Mouse (Mus musculus): ENCODE results near the gene Slc39a8. TPM values are rescaled to one million over a fixed set of nuclear protein-coding genes. Genes with fewer than 3 reads are reported as not detected.

The Slc39a8 gene
- polyA plus RNA-seq, 1 experiment from 2014 or later: 10.0 TPM

DNA sequence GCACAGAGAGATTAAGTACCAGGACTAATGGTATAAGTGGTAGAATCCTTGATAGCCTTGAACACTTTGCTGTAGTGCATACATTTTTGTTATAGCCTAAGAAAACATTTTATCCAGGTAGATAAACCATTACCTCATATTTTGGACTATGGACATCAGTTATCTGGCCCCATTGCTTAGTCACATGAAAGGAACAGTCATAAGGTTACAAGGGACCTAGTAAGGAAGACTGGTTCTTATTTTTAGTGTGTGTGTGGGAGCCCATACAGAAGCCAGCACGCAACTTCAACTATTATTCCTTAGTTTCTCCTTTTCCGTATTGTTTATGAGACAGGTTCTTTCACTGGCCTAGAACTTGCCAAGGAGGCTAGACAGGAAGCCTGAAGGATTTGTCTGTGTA lies 7.4 kb downstream of the Slc39a8 start:
- H3K9me3 ChIP-seq (replicated peaks): no peaks in the 10 kb centered on the region
- H3K4me3 ChIP-seq: no peak overlapping the region
- peaks cover under 1% of the 10 kb centered on the region; the same call in 1 of the 2 replicates for H3K27me3 ChIP-seq (ENCODE audit: low read depth, poor library complexity, severe bottlenecking)
- H3K27ac ChIP-seq: no peak overlapping the region
- DNase-seq (ENCODE audit: low spot score): no peak
- no peaks in the 10 kb centered on the region for H3K4me1 ChIP-seq
- no peaks in the 10 kb centered on the region for H3K36me3 ChIP-seq
- WGBS: 99% methylated on average over 2 of the region's 2 CpGs

DNA sequence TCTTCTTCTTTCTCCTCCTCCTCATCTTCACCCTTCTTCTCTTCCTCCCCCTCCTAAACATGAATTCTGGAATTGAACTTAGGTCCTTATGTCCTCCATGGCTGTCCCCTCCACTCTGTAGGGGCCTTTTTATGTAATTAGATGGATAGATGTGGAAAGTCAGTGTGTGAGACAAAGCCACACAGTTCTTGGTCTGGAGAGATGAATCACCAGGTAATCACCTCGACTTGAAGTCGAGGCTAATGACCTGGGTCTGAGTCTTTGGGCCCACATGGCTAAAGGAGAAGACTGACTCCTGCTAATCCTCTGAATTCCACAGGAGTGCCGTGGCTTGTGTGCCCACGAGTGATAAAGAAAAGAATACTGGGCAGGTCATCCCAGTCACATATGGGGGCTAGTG lies 7.8 kb downstream of the Slc39a8 start:
- no peaks in the 10 kb centered on the region for H3K36me3 ChIP-seq
- no peaks in the 10 kb centered on the region for H3K9me3 ChIP-seq (replicated peaks)
- H3K27ac ChIP-seq: no peak overlapping the region
- H3K4me3 ChIP-seq: no peak overlapping the region
- no peaks in the 10 kb centered on the region for H3K4me1 ChIP-seq
- 77% methylated on average over 4 of the region's 4 CpGs for WGBS
- no peak for DNase-seq (ENCODE audit: low spot score)
- H3K27me3 ChIP-seq (ENCODE audit: low read depth, poor library complexity, severe bottlenecking): no peaks in the 10 kb centered on the region

DNA sequence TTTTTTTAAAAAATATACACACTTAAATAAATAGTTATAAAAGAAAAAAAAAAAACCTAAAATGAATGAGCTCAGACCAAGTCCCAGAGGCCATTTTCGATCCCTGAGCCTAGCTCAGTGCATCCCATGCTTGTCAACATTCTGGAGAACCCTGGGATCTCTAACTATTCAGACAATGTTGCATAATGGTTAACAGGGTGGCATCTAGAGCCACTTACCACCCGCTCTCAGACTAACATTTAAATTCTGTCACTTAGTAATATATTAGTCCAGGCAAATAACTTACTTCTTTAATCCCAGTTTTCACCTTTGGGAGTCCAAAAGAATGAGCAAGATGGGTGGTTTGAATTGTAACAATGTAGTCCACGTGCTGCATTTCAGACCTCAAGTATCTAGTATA lies 9.9 kb downstream of the Slc39a8 start:
- no peak overlapping the region for H3K27ac ChIP-seq
- no peaks in the 10 kb centered on the region; the same call in 1 of the 2 replicates for H3K4me1 ChIP-seq

DNA sequence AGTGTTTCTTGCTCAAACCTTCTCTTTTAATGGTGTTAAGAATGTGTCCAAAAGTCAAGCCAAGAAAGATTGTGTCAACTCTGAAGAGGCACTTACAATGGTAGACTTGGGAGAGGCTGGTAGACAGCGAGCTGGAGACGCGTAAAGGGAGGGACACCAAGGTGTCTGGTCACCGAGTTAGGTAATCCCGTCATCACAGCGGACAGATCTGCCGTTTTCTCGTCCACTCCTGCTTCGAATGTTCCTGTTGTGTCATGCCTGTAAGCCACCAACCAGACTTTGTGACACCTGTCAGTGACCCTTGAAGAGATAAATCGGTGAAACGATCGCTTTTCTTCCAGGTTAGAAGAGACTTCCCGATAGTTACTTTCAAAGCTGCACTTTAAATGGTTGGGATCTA lies 14.5 kb downstream of the Slc39a8 start:
- Histone ChIP-seq H3K36me3 (no peaks in the 10 kb centered on the region), H3K27me3 (ENCODE audit: low read depth, poor library complexity, severe bottlenecking) (no peaks in the 10 kb centered on the region), H3K4me3 (no peak overlapping the region), H3K4me1 (peaks cover 6% of the 10 kb centered on the region; the same call in 1 of the 2 replicates), H3K27ac (no peak overlapping the region), H3K9me3 (replicated peaks) (no peaks in the 10 kb centered on the region)
- 94% methylated on average over 13 of the region's 13 CpGs for WGBS
- DNase-seq (ENCODE audit: low spot score): no peak

More for the DNA sequence above, 9.9 kb downstream of the Slc39a8 start:
- Histone ChIP-seq H3K9me3 (replicated peaks) (no peaks in the 10 kb centered on the region), H3K36me3 (no peaks in the 10 kb centered on the region), H3K27me3 (ENCODE audit: low read depth, poor library complexity, severe bottlenecking) (no peaks in the 10 kb centered on the region), H3K4me3 (no peak overlapping the region)
- no peak for DNase-seq (ENCODE audit: low spot score)
- WGBS: 94% methylated on average over 3 of the region's 3 CpGs

DNA sequence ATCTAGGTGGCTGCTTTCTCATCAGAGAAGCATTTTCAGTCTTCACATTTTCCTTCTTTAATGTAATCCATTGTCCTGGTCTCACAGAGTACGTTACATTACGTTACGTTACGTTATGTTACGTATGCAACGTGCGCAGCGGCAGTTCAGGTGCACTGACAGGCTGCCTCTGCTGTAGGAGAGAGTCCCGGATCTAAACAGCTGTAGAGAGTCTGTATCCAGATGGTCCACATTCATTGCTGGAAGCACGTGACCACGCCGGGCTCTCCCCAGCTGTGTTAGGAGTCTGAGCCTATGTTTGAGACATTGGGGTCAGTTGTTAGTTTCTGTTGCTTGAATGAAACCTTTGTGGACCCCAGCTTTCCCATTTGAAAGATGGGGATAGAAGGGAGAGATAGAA lies 15.1 kb downstream of the Slc39a8 start:
- Histone ChIP-seq H3K27ac (no peak overlapping the region), H3K36me3 (no peaks in the 10 kb centered on the region), H3K4me1 (peaks cover 6% of the 10 kb centered on the region; the same call in 1 of the 2 replicates), H3K4me3 (no peak overlapping the region), H3K9me3 (replicated peaks) (no peaks in the 10 kb centered on the region), H3K27me3 (ENCODE audit: low read depth, poor library complexity, severe bottlenecking) (no peaks in the 10 kb centered on the region)
- DNase-seq (ENCODE audit: low spot score): no peak
- WGBS: 85% methylated on average over 12 of the region's 12 CpGs

DNA sequence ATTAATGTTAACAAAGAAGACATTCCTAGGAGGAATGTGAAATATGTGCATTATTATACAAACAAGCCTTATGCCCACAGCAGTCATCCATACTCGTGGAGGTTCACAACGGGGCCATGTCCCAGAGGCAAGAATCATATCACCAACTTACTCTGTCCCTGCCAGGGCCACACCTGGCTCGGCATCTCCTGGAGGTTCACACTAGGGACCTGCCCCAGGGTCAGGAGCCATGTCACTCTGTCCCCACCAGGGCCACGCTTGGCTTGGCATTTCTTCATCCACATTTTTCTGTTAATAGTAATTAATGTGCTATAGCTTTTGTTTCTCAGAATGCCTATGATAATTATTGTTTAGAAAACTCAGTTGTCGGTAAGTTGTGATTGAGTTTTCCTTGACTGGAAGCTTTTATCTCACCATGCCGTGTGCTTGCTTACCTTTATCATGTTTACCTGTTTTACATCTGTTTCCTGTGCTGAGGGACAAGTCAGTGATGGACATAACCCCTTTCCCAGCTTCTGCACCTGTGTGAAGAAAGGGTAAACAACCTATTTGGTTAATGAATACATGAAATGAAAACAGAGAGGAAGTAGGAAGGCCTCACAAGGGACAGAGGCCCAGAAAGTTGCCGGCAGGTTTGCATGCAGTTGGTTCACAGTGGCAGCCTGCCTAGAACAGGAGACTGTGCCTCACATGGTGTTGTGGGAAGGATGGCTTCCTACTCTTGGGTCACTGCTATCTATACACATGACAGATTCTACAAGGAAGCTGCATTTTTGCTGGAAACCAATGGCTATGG lies 16.8 kb downstream of the Slc39a8 start:
- no peak for DNase-seq (ENCODE audit: low spot score)
- WGBS: 84% methylated on average over 7 of the region's 7 CpGs
- H3K27me3 ChIP-seq (ENCODE audit: low read depth, poor library complexity, severe bottlenecking): no peaks in the 10 kb centered on the region
- H3K4me3 ChIP-seq: no peak overlapping the region
- no peaks in the 10 kb centered on the region for H3K36me3 ChIP-seq
- peaks cover 6% of the 10 kb centered on the region; the same call in 1 of the 2 replicates for H3K4me1 ChIP-seq
- no peak overlapping the region for H3K27ac ChIP-seq
- H3K9me3 ChIP-seq (replicated peaks): no peaks in the 10 kb centered on the region

DNA sequence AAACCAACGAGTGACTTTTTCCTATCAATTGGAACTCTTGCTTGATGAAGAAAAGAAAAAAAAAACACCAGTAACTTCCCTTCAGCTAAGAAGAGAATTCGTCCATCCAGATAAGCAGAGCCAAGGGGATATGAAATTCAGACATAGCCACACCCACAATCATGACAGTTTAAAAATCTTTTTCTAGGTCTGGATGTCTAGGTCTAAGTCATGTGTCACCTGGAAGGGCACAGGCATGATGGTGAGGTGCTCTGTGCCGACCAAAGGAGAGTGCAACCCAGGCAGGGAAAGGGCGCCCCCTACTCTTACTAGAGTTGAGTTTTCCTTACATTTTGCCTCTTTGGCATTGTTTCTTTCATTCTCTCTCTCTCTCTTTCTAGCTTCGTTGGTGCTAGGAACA lies 18.1 kb downstream of the Slc39a8 start:
- Histone ChIP-seq H3K4me3 (no peak overlapping the region), H3K27ac (no peak overlapping the region), H3K9me3 (replicated peaks) (no peaks in the 10 kb centered on the region), H3K4me1 (peaks cover 6% of the 10 kb centered on the region; the same call in 1 of the 2 replicates), H3K36me3 (no peaks in the 10 kb centered on the region), H3K27me3 (ENCODE audit: low read depth, poor library complexity, severe bottlenecking) (no peaks in the 10 kb centered on the region)
- DNase-seq (ENCODE audit: low spot score): no peak
- WGBS: 75% methylated on average over 5 of the region's 5 CpGs

DNA sequence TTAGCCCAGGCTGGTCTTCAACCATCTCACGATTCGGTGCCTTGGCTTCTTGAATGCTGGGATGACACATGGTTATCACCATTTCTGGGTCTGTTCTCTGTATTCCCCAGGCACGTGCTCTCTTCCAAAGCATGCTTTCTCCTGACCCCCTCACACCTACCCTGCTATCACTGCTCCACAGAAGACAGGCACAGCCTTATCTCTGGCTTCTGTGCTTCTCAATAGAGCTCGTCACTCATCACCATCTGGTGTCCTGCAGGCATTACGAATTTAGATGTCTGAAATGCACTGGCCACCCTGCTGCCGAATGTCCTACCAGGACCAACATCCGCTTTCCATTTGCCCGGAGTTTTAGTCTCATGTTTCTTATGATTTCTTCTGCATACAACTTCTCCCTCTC lies 18.6 kb downstream of the Slc39a8 start:
- Histone ChIP-seq H3K27ac (no peak overlapping the region), H3K9me3 (replicated peaks) (no peaks in the 10 kb centered on the region), H3K36me3 (no peaks in the 10 kb centered on the region), H3K4me3 (no peak overlapping the region), H3K4me1 (peaks cover 6% of the 10 kb centered on the region; the same call in 1 of the 2 replicates), H3K27me3 (ENCODE audit: low read depth, poor library complexity, severe bottlenecking) (no peaks in the 10 kb centered on the region)
- WGBS: 79% methylated on average over 8 of the region's 8 CpGs
- DNase-seq (ENCODE audit: low spot score): no peak

DNA sequence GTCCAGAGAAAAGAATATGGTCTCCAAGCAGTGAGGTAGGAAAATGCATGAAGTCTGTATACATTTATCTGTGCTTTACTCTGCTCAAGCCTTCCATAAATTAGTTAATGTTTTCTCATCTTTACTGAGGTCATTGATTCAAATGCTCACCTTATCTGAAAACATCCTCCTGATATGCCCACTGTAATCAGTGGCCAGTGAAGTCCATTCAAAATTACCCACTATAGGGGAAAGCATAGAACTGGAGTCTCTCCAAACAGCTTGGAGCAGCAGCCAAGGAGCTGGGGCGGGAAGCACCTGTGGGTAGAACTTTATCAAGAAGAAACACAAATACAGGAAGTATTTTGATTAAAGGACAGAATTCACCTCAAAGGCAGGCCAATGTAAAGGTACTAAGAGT lies 19.8 kb downstream of the Slc39a8 start:
- Histone ChIP-seq H3K9me3 (replicated peaks) (no peaks in the 10 kb centered on the region), H3K4me3 (no peak overlapping the region), H3K27ac (no peak overlapping the region), H3K27me3 (ENCODE audit: low read depth, poor library complexity, severe bottlenecking) (no peaks in the 10 kb centered on the region), H3K36me3 (no peaks in the 10 kb centered on the region), H3K4me1 (peaks cover 6% of the 10 kb centered on the region; the same call in 1 of the 2 replicates)
- DNase-seq (ENCODE audit: low spot score): no peak
- 91% methylated on average over 1 of the region's 1 CpGs for WGBS

DNA sequence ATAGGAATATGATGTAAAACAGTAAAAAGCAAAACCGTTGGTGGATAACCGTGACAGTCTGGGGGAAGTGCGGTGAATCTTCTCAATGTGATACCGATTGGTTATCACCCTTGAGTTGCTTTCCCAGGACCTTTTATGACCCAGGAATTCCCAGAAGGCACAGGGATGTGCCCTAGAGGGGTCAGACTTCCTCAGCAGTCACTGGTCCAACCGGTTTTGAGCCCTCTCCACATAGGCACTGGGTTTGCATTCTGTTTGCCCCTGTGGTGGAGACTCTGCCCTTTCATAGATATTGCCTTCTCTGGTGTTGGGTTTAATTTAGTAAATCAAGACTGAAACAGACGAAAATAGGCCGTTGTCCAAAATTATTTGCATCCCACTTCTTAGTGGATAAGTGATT lies 20.8 kb downstream of the Slc39a8 start:
- 0 out of 2 replicates have a peak, but pooled peaks cover under 1% of the 10 kb centered on the region for H3K4me1 ChIP-seq
- 68% methylated on average over 7 of the region's 7 CpGs for WGBS
- H3K27ac ChIP-seq: no peak overlapping the region
- no peaks in the 10 kb centered on the region for H3K9me3 ChIP-seq (replicated peaks)
- H3K36me3 ChIP-seq: no peaks in the 10 kb centered on the region
- DNase-seq (ENCODE audit: low spot score): no peak
- H3K27me3 ChIP-seq (ENCODE audit: low read depth, poor library complexity, severe bottlenecking): no peaks in the 10 kb centered on the region
- H3K4me3 ChIP-seq: no peak overlapping the region

DNA sequence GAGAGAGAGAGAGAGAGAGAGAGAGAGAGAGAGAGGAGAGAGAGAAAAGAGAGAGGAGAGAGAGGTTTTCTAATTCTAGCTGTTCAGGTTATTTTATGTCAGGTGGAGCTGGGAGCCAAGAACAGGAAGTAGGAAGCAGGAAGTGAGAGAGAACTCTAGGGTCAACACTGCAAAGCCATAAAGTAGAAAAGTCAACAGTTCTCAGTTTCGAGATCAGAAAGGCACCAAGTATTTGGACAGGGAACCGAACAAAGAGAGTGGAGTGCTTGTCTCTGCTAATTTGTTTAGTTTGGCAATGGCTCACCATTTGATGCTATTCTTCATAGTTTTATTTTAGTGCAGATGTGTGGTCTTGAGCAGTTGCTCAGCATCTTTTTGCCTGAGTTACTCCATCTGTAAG lies 26.5 kb downstream of the Slc39a8 start:
- 90% methylated on average over 2 of the region's 2 CpGs for WGBS
- Histone ChIP-seq H3K36me3 (no peaks in the 10 kb centered on the region), H3K4me1 (peaks cover 4% of the 10 kb centered on the region; the same call in 1 of the 2 replicates)

DNA sequence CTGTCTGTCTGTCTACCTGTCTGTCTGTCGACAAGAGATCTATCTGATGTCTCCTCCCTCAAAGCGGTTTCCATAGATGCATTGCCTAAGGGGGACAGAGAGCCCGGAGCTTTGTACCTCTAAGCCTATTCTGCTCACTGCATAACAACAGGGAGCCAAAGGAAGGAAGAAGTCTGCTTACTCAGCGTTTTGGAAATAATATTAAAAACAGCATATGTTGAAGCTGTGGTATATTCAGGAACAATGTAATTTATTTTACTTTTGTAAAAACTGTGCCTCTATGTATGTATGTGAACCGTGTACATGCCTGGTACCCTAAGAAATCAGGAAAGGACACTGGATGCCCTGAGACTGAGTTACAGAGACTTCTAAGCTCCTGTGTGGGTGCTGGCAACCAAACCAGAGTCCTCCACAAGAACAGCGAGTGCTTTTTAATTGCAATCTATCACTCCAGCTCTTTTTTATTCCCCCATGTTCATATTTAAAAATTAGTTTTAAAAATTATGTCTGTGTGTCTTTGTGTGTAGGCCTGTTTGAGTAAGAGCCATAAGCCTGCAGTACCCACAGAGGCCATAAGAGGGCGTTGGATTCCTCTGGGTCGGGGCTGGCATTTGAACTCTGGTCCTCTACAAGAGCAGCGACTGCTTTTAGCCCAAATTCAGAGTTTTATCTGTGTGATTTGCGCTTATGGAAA lies 28.7 kb downstream of the Slc39a8 start:
- Histone ChIP-seq H3K36me3 (no peaks in the 10 kb centered on the region), H3K27me3 (ENCODE audit: low read depth, poor library complexity, severe bottlenecking) (no peaks in the 10 kb centered on the region), H3K4me1 (peaks cover 8% of the 10 kb centered on the region; the same call in 1 of the 2 replicates), H3K9me3 (replicated peaks) (no peaks in the 10 kb centered on the region), H3K27ac (no peak overlapping the region), H3K4me3 (no peak overlapping the region)
- no peak for DNase-seq (ENCODE audit: low spot score)
- WGBS: 83% methylated on average over 10 of the region's 10 CpGs

More for the DNA sequence above, 26.5 kb downstream of the Slc39a8 start:
- H3K4me3 ChIP-seq: no peak overlapping the region
- no peaks in the 10 kb centered on the region for H3K27me3 ChIP-seq (ENCODE audit: low read depth, poor library complexity, severe bottlenecking)
- DNase-seq (ENCODE audit: low spot score): no peak
- no peak overlapping the region for H3K27ac ChIP-seq
- H3K9me3 ChIP-seq (replicated peaks): no peaks in the 10 kb centered on the region

DNA sequence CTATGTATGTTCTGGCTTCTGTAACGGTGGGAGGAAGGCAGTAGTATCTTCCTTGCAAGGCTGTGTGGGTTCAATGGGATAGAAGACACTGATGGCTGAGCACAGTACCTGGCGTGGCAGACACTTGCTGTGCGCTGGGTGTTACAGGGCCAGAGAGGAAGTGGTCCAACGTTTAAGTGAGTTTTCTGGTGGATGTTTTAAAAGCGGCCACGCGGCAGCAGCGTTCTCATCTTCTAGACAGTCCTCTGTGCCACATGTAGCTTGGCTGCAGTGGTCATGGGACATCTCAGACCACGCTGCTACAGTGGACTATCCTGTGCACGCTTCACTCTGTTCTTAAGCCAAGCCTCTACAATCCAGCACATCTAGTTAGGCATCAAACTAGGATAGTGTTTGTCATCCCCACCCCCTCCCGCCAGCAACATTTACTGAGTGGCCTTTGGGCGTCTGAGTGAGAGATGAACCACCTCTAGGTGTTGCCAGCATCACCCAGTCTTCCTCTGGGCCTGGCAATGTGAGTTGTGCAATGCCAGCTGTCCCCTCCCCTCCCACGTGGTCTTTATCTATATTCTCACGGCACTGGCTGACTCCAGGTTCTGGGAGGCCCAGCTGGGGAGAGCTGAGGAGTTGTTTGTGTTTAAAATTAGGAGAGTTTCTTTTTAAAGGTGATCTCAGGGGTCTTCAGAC lies 29.4 kb downstream of the Slc39a8 start:
- WGBS: 79% methylated on average over 14 of the region's 14 CpGs
- DNase-seq (ENCODE audit: low spot score): no peak
- Histone ChIP-seq H3K9me3 (replicated peaks) (no peaks in the 10 kb centered on the region), H3K4me3 (no peak overlapping the region), H3K27ac (no peak overlapping the region; the same call in 1 of the 2 replicates), H3K36me3 (no peaks in the 10 kb centered on the region), H3K4me1 (peaks cover 8% of the 10 kb centered on the region; the same call in 1 of the 2 replicates), H3K27me3 (ENCODE audit: low read depth, poor library complexity, severe bottlenecking) (no peaks in the 10 kb centered on the region)
